Mouse (Mus musculus): ENCODE results near the gene Lrrc25.

GRCm38 (mm10) chr8:70665599-70665998, 49.6 kb downstream of the Lrrc25 start:
- TF ChIP-seq POLR2A (IDR thresholded peaks at IDR 0.05; ENCODE audit: insufficient read depth, low read depth, low read length) (no peak), CTCF (IDR thresholded peaks at IDR 0.05; ENCODE audit: insufficient read depth, low read depth, low read length) (no peak)
